Mouse (Mus musculus): Measurements from ENCODE around the gene Ppp1r15b. TPM values are rescaled to one million over a fixed set of nuclear protein-coding genes. Genes with fewer than 3 reads are reported as not detected.

The Ppp1r15b gene
- total RNA-seq, 2 experiments from 2014 or later: 41.7 to 42.4 TPM

- intact Hi-C loops (cut with DNase I): loop anchor here (1.0 to 5.0 kb wide), 2 partner anchors 46 to 429 kb away; partner anchors contain the start of gene Snrpe
Observed at GRCm38 (mm10) chr1:133181072-133182015, 50.4 kb downstream of the Ppp1r15b start.

DNA sequence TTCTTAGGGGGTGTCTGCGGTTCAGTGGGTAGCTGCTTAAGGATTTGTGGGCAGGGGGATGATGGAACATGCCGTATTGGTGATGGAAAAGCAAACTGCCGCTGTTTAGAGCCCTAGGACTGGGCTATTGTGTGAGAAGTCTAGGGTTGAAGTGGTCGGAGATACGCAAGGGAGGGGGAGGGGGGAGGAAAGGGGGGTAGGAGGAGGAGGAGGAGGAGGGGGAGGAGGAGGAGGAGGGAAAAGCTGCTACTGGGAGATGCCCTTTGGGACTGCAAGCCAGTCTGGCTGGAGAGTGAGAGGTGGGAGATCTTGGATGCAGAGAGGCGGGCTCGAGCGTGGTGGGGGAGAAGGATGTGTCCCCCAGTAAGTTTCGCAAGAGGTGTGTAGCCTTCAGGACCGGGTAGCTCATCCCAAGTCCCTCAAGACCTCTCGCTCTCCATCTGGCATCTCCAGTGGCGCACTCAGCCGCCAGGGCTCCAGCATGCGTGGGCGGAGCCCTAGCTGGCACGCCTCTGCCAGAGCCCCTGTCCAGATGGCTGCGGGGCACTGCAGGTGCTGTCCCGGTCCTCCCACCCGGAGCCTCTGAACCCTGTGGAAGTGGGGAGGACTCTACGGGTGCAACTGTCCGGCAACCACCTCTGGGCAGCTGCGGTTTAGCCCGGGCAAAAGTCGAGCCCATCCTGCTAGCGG, 51.2 kb downstream of the Ppp1r15b start:
- peak; percentile 77 for DNase-seq (ENCODE audit: low spot score in 2 of 2)
- intact Hi-C loops (cut with DNase I): loop anchor here (5.0 kb wide), 1 partner anchor 45 kb away; no protein-coding TSS in a partner anchor

More at GRCm38 (mm10) chr1:133181072-133182015, 50.4 kb downstream of the Ppp1r15b start:
- DNase-seq (ENCODE audit: low spot score in 2 of 2): peak; percentile 81 to 83

DNA sequence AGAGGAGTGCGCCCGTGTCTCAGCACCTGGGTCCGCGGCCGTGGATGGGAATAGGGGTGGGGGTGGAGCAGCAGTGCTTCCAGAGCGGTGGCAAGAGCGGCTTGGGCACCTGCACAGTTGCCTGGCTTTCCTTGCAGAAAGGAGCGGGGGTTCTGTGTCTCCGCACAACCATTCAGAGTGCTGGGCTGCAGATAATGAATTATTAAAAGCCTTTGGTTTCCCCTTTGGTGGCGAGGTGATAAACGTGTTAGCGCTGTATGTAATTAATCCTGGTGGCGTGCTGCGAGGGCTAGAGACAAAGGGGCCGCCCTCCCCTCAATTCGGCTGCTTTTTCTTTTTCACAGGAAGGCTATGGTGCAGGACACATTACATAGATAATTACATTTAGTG, 51.8 kb downstream of the Ppp1r15b start:
- no peak for DNase-seq (ENCODE audit: low spot score in 2 of 2)
- intact Hi-C loops (cut with DNase I): loop anchor here (5.0 kb wide), 1 partner anchor 45 kb away; no protein-coding TSS in a partner anchor

- DNase-seq (ENCODE audit: low spot score in 2 of 2): no peak
- intact Hi-C loops (cut with DNase I): loop anchor here (5.0 kb wide), 1 partner anchor 44 kb away; no protein-coding TSS in a partner anchor
Observed at GRCm38 (mm10) chr1:133183141-133183925, 52.4 kb downstream of the Ppp1r15b start.

GRCm38 (mm10) chr1:133187948-133188680, 57.2 kb downstream of the Ppp1r15b start:
- DNase-seq (ENCODE audit: low spot score in 2 of 2): no peak
- intact Hi-C loops (cut with DNase I): no loop called here

GRCm38 (mm10) chr1:133188719-133189118, 57.8 kb downstream of the Ppp1r15b start:
- DNase-seq (ENCODE audit: low spot score in 2 of 2): no peak
- intact Hi-C loops (cut with DNase I): no loop called here

Other genes starting within 250 kb of the Ppp1r15b start
- 10 to 100 TPM; 63.2 to 91.1 TPM for gene Mdm4, start 100.6 kb upstream of the Ppp1r15b start, total RNA-seq (2021)
- 10 to 100 TPM; 12.4 to 18.6 TPM for gene Pik3c2b, start 85.5 kb upstream of the Ppp1r15b start, total RNA-seq (2021)
- gene Plekha6, start 33.1 kb downstream of the Ppp1r15b start, total RNA-seq (2021): 10 to 100 TPM; 66.5 to 87.4 TPM
- gene Golt1a, start 178.7 kb downstream of the Ppp1r15b start, total RNA-seq (2021): 1 to 10 TPM in 1 of 2 experiments, under 1 TPM in 1; 0.48 to 2.0 TPM
- gene Kiss1, start 190.7 kb downstream of the Ppp1r15b start, total RNA-seq (2021): not detected
- gene Ren1, start 219.4 kb downstream of the Ppp1r15b start, total RNA-seq (2021): not detected
- gene Etnk2, start 232.4 kb downstream of the Ppp1r15b start, total RNA-seq (2021): 10 to 100 TPM in 1 of 2 experiments, 1 to 10 TPM in 1; 7.8 to 10.2 TPM

Data from left cerebral cortex, postnatal 36 days (tissue).